Mouse (Mus musculus): ENCODE measurements around the gene Ceacam15. TPM values are rescaled to one million over a fixed set of nuclear protein-coding genes. Genes with fewer than 3 reads are reported as not detected.
"Not testable (repeated sequence)": the region's sequence is repeated elsewhere in the genome, so short reads cannot be mapped to it uniquely, and the experiment has no call there.

Gene Ceacam15
- polyA plus RNA-seq, 1 experiment from 2014 or later: not detected

DNA sequence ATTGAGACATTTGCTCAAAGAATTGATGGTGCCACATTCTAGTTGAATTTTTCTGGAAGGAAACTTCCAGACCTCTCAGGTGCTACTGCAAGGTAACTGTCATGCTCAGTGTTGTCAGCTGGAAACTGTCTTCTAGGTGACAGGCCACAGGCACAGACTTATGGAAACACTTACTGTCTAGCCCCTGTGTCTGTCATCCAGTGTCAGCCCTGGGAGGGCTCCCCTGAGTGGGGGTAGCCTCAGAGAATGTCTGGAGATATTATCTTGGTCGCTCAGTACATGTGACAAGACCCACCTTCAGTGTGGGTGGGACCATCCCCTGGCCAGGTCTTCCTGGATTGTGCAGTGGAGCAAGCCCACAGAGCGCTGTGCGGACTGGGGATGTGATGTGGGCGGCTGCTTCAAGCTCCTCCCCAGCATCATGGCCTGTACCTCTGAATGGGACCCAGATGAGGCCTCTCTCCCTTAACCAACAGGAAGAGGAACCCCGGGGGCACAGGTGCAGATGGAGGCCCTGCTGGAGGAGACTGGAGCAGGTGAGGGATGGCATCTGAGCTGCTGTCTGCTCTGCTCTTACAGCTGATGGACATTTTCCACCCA lies 7.1 kb downstream of the Ceacam15 start:
- not testable (repeated sequence) for H3K36me3 ChIP-seq (ENCODE audit: inconsistent target); H3K79me2 ChIP-seq (ENCODE audit: inconsistent target); H3K4me3 ChIP-seq (ENCODE audit: inconsistent target); H3K27ac ChIP-seq
- 63% methylated on average over 3 of the region's 5 CpGs for WGBS (ENCODE audit: missing documents)

DNA sequence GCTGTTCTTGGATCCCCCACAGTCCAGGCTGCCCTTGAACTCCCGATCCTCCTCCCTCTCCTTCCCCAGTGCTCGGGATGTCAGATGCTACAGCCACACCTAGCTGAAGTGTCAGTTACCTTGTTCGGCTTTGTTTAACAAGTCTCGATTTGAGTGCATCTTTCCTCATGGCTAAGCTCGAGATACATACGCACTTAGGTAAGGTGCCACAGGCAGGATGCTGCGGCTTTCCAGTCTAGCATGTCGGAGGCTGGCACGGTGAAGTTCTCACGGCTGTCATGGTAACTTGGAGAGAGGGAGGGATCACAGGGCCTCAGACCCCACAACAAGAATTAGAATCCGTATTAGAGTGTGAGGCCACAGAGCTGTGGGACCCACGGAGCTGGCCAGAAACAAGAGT lies 31.2 kb downstream of the Ceacam15 start:
- WGBS (ENCODE audit: missing documents): 86% methylated on average over 9 of the region's 12 CpGs
- Histone ChIP-seq H3K36me3 (ENCODE audit: inconsistent target) (no peaks in the 10 kb centered on the region), H3K4me3 (ENCODE audit: inconsistent target) (no peak overlapping the region), H3K79me2 (ENCODE audit: inconsistent target) (no peaks in the 10 kb centered on the region), H3K27ac (no peak overlapping the region)

DNA sequence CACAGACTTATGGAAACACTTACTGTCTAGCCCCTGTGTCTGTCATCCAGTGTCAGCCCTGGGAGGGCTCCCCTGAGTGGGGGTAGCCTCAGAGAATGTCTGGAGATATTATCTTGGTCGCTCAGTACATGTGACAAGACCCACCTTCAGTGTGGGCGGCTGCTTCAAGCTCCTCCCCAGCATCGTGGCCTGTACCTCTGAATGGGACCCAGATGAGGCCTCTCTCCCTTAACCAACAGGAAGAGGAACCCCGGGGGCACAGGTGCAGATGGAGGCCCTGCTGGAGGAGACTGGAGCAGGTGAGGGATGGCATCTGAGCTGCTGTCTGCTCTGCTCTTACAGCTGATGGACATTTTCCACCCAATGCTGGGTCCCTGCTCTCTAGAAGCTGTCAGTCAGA lies 32.4 kb downstream of the Ceacam15 start:
- 30% methylated on average over 2 of the region's 4 CpGs for WGBS (ENCODE audit: missing documents)
- not testable (repeated sequence) for H3K27ac ChIP-seq; H3K36me3 ChIP-seq (ENCODE audit: inconsistent target); H3K4me3 ChIP-seq (ENCODE audit: inconsistent target); H3K79me2 ChIP-seq (ENCODE audit: inconsistent target)

DNA sequence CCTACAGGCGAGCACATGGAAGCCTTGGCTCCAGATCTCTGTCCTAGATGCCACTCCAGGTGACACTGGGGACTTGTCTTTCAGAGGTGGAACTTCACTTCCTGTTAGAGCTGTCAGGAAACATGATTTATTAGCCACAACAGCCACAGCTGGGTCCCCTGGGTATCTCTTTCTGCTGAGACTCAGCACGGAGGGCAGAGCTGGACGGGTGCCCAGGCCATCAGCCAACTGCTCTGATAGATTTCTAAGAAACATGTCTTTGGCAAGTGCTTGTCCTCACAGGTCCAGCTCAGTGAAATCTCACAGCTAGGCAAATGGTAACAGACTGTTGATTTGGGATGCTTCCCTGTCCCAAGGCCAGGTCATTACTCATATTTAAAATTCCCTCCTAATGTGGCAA lies 36.5 kb downstream of the Ceacam15 start:
- WGBS (ENCODE audit: missing documents): 46% methylated on average over 3 of the region's 3 CpGs
- H3K4me3 ChIP-seq (ENCODE audit: inconsistent target): no peak overlapping the region
- H3K27ac ChIP-seq: no peak overlapping the region
- no peaks in the 10 kb centered on the region for H3K36me3 ChIP-seq (ENCODE audit: inconsistent target)
- no peaks in the 10 kb centered on the region for H3K79me2 ChIP-seq (ENCODE audit: inconsistent target)

DNA sequence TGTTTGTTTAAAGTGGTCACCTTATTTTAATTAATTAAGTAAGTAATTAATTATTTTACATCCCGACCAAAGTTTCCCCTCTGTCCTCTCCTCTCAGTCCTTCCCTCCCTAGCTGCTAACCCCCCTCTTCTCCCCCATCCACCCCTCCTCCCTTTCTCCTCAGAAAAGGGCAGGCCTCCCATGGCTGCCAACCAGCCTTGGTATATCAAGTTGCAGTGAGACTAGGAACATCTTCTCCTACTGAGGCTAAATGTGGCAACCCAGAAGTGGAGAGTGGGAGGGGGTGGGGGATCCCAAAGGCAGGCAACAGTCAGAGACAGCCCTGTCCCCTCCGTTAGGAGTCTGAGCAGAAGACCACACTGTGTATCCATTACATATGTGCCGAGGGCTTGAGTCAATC lies 40.4 kb downstream of the Ceacam15 start:
- no peak overlapping the region for H3K27ac ChIP-seq
- no peak overlapping the region for H3K4me3 ChIP-seq (ENCODE audit: inconsistent target)
- H3K36me3 ChIP-seq (ENCODE audit: inconsistent target): no peaks in the 10 kb centered on the region
- WGBS (ENCODE audit: missing documents): 85% methylated on average over 3 of the region's 3 CpGs
- H3K79me2 ChIP-seq (ENCODE audit: inconsistent target): no peaks in the 10 kb centered on the region

DNA sequence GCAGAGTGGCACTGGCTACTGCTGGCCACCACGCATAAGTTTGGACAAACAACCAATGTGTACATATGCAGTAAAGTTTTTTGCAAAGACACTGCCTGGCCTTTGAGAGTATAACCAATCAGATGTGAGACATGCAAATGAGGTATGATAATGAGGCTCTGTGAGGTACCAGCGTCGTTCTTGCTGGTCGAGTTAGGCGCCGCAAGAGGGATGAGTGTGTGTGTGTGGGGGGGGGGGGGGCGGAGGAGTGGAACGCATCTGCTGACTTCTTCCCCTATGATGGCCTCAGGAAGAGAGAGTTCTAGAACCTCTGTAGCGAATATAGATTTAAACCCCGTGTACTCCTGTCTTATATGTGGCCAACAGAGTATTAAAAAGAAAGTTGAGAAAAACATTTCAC lies 41.6 kb downstream of the Ceacam15 start:
- not testable (repeated sequence) for H3K79me2 ChIP-seq (ENCODE audit: inconsistent target); H3K4me3 ChIP-seq (ENCODE audit: inconsistent target); H3K36me3 ChIP-seq (ENCODE audit: inconsistent target); H3K27ac ChIP-seq
- WGBS (ENCODE audit: missing documents): 13% methylated on average over 3 of the region's 10 CpGs

DNA sequence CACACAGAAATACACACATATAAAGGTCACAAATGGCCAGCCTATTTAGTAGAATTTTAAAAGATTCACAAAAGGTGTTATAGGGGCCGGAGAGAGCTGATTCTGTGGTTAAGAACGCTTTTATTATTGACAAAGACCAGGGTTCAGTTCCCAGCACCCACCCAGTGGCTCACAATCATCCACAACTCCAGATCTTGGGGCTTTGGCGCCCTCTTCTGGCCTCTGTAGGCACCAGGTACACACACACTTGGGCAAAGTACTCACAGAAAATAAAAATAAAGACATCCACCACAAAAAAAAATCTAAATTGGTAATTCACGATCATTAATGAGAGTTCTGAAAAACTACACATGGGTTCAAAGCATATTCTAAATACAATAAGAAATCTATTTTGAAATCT lies 43.6 kb downstream of the Ceacam15 start:
- Histone ChIP-seq H3K36me3 (ENCODE audit: inconsistent target) (no peaks in the 10 kb centered on the region), H3K79me2 (ENCODE audit: inconsistent target) (no peaks in the 10 kb centered on the region), H3K27ac (no peak overlapping the region), H3K4me3 (ENCODE audit: inconsistent target) (no peak overlapping the region)
- WGBS (ENCODE audit: missing documents): 81% methylated on average over 4 of the region's 4 CpGs

DNA sequence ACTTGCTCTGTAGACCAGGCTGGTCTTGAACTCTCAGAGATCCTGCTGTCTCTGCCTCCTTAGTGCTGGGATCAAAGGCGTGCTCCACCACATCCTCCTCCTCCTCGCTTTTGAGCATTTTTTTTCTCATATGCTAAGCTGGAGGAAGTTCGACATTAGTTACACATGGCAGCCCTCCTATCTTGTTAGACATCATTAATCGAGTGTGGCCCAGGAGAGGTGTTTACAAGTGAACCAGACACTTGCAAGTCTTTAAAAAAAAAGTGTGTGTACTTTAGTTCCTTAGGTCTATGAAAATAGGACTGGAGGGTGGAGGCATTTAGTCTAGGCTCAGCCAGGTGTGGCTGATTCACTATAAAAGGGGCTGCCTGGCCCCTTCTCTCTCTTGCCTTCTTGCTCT lies 44.5 kb downstream of the Ceacam15 start:
- 55% methylated on average over 4 of the region's 4 CpGs for WGBS (ENCODE audit: missing documents)
- Histone ChIP-seq H3K36me3 (ENCODE audit: inconsistent target) (no peaks in the 10 kb centered on the region), H3K4me3 (ENCODE audit: inconsistent target) (no peak overlapping the region), H3K79me2 (ENCODE audit: inconsistent target) (no peaks in the 10 kb centered on the region), H3K27ac (no peak overlapping the region)

GRCm38 (mm10) chr7:16629598-16630296 lies 45.8 kb downstream of the Ceacam15 start:
- H3K4me3 ChIP-seq (ENCODE audit: inconsistent target): no peak overlapping the region
- H3K36me3 ChIP-seq (ENCODE audit: inconsistent target): no peaks in the 10 kb centered on the region
- H3K79me2 ChIP-seq (ENCODE audit: inconsistent target): no peaks in the 10 kb centered on the region
- WGBS (ENCODE audit: missing documents): 24% methylated on average over 10 of the region's 10 CpGs
- no peak overlapping the region for H3K27ac ChIP-seq

GRCm38 (mm10) chr7:16628096-16628771 lies 47.3 kb downstream of the Ceacam15 start:
- WGBS (ENCODE audit: missing documents): 36% methylated on average over 12 of the region's 12 CpGs
- no peaks in the 10 kb centered on the region for H3K79me2 ChIP-seq (ENCODE audit: inconsistent target)
- H3K27ac ChIP-seq: no peak overlapping the region
- H3K4me3 ChIP-seq (ENCODE audit: inconsistent target): no peak overlapping the region
- no peaks in the 10 kb centered on the region for H3K36me3 ChIP-seq (ENCODE audit: inconsistent target)

DNA sequence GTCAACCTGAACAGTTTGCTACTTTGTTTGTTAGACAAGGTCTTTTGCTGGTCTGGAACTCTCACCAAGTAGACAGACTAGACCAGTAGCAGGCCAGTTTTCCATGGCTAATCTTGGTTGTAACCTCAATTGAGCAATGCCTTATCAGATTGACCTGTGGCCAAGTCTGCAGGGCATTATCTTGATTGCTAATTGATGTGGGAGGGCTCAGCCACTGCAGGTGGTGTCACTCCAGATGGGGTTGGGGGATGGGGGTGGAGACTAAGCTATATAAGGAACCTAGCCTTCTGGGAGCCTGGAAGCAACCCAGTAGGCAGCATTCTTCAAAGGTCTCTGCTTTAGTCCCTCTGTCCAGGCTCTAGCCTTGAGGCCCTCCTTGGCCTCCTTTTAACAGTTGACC lies 51.8 kb downstream of the Ceacam15 start:
- Histone ChIP-seq H3K36me3 (ENCODE audit: inconsistent target) (no peaks in the 10 kb centered on the region), H3K79me2 (ENCODE audit: inconsistent target) (no peaks in the 10 kb centered on the region), H3K27ac (no peak overlapping the region), H3K4me3 (ENCODE audit: inconsistent target) (no peak overlapping the region)

DNA sequence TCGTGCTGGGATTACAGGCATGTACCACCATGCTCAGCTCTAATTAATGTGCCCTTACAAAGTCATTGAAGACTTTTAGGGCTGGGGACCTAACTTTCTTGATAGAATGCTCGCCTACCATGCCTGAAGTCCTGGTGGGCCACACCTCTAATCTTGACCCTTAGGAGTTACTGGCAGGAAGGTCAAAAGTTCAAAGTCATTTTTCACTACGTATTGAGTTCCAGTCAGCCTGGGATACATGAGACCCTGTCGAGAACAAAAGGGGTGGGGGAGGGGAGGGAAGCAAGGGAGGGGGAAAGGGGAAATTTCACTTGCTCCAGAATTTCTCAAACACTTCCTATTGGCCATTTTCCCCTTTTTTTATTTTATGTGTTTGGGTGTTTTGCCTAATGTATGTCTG lies 52.4 kb downstream of the Ceacam15 start:
- no peak overlapping the region for H3K4me3 ChIP-seq (ENCODE audit: inconsistent target)
- H3K79me2 ChIP-seq (ENCODE audit: inconsistent target): no peaks in the 10 kb centered on the region
- WGBS (ENCODE audit: missing documents): 64% methylated on average over 4 of the region's 4 CpGs
- no peaks in the 10 kb centered on the region for H3K36me3 ChIP-seq (ENCODE audit: inconsistent target)
- H3K27ac ChIP-seq: no peak overlapping the region

Other genes starting within 250 kb of the Ceacam15 start
- 9.5 to 50.4 TPM (median 41.7 TPM) in 3 replicates for gene Tmem160, start 222.9 kb downstream of the Ceacam15 start, polyA plus RNA-seq (2018)
- not detected in 3 replicates for gene Npas1, start 198.0 kb downstream of the Ceacam15 start, polyA plus RNA-seq (2018)
- gene Arhgap35, start 60.7 kb downstream of the Ceacam15 start, polyA plus RNA-seq (2018): 5.7 to 7.4 TPM (median 7.3 TPM) in 3 replicates
- not detected in 3 replicates for gene Ceacam9, start 46.2 kb upstream of the Ceacam15 start, polyA plus RNA-seq (2018)
- gene Ap2s1, start 62.7 kb upstream of the Ceacam15 start, polyA plus RNA-seq (2018): 207 to 606 TPM (median 518 TPM) in 3 replicates
- gene Slc1a5, start 105.6 kb upstream of the Ceacam15 start, polyA plus RNA-seq (2018): 4.0 to 23.3 TPM (median 15.1 TPM) in 3 replicates
- 26.7 to 43.9 TPM (median 39.6 TPM) in 3 replicates for gene Strn4, start 140.2 kb upstream of the Ceacam15 start, polyA plus RNA-seq (2018)
- 17.4 to 25.4 TPM (median 20.5 TPM) in 3 replicates for gene Fkrp, start 141.0 kb upstream of the Ceacam15 start, polyA plus RNA-seq (2018)
- gene Prkd2, start 167.2 kb upstream of the Ceacam15 start, polyA plus RNA-seq (2018): 3.7 to 6.1 TPM (median 4.8 TPM) in 3 replicates
- gene Dact3, start 199.6 kb upstream of the Ceacam15 start, polyA plus RNA-seq (2018): 0.15 to 0.32 TPM (median 0.31 TPM) in 3 replicates
- gene Gng8, start 216.1 kb upstream of the Ceacam15 start, polyA plus RNA-seq (2018): not detected in 3 replicates
- gene Ptgir, start 230.8 kb upstream of the Ceacam15 start, polyA plus RNA-seq (2018): 2.2 to 3.8 TPM (median 3.6 TPM) in 3 replicates
- gene Calm3, start 248.4 kb upstream of the Ceacam15 start, polyA plus RNA-seq (2018): 148 to 197 TPM (median 177 TPM) in 3 replicates

Data from macrophage (primary cell).